Mouse (Mus musculus): ENCODE results near the gene Flywch1. TPM values are rescaled to one million over a fixed set of nuclear protein-coding genes. Genes with fewer than 3 reads are reported as not detected.

Flywch1 gene
- polyA plus RNA-seq, 1 experiment from 2014 or later: 62.9 TPM

GRCm38 (mm10) chr17:23788973-23789372, 17.6 kb upstream of the Flywch1 start:
- Histone ChIP-seq H3K4me1 (ENCODE audit: control insufficient read depth, insufficient read depth, low read length) (peaks cover 19% of the 10 kb centered on the region), H3K4me2 (ENCODE audit: low read depth, low read length) (no peak overlapping the region), H3K27ac (replicated peaks; ENCODE audit: low read depth, low read length) (no peak overlapping the region), H3K36me3 (ENCODE audit: control insufficient read depth, insufficient read depth, low read length) (no peaks in the 10 kb centered on the region), H3K9me3 (ENCODE audit: control insufficient read depth, low read length) (no peaks in the 10 kb centered on the region), H3K9ac (ENCODE audit: low read depth, low read length) (no peak overlapping the region), H3K27me3 (replicated peaks; ENCODE audit: control insufficient read depth, insufficient read depth, low read length) (no peaks in the 10 kb centered on the region), H3K4me3 (ENCODE audit: low read depth, low read length) (no peak overlapping the region)
- WGBS: 89% methylated on average over 4 of the region's 4 CpGs
- ATAC-seq (ENCODE audit: low read depth) (no peak), DNase-seq (ENCODE audit: low spot score) (no peak)

DNA sequence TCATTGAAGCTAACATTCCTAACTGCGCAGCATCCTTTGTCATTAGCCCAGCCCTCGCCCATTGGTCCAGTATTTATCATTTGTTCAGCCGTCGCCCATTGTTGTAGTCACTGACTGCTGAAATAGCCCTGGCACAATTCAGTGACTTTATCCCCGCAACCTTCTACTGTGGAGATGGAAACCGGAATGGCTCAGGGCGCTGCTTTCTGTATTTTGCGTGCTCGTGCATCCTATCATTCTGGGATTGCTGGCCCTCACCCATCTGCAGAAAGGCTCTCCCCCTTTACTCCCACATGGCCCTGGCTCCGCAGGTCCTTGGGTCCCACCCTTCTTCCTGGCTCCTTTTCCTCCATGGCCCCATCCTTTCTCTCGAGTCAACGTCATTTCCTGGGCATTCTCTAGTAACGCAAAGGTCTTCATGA, 15.1 kb upstream of the Flywch1 start:
- H3K4me2 ChIP-seq (ENCODE audit: low read depth, low read length): peak overlapping the region; percentile 80
- 21% methylated on average over 13 of the region's 13 CpGs for WGBS

DNA sequence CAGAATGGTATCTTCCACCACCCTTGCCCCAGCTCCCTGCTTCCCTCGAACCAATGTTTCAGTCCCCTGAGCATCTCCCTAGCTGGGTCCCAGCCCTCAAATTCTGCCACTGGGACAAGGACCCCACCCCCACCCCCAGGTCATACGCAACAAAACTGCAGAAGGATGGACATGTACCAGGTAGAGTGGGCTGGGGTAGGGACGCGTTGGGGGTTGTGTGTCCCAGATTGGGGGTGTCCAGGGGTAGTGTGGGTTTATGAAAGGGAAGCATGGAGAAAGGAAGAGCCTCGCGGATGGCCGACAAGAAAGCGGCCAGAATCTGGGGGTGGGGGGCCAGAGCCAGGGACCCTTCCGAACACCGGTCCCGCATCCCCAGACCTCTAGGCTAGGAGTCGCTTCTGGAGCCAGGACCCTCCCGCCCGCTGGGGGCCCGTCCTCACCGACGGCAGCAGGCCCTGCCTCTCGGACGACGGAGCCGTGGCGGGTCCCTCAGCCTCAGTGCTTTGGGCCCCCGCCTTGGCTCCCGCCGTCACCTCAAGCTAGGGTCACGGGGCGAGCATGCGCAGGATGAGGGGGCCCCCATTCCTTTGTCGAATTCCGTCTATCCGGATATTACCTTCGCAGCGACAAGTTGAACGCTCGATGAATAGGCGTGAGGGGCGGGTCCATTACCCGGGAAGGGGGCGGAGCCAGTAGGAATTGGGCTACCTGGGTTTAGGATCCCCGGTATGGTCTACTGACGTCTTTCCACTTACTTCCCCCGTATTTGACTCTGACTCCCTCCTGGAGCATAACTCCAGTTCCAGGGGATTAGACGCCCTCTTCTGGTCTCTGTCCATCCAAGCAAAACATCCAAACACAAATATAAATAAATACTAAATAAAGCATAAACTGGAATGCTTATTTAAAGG, 14.4 kb upstream of the Flywch1 start, which contains the start of gene Flywch2:
Flywch2 (minus strand) TSS at position 521 of the 911 bp plus-strand sequence.
- H3K4me2 ChIP-seq (ENCODE audit: low read depth, low read length): peak within 1 kb of the TSS; percentile 80
- WGBS: 3% methylated on average over 36 of the region's 43 CpGs
- DNase-seq (ENCODE audit: low spot score): peak; percentile 93
- no peaks in the 10 kb centered on the region for H3K27me3 ChIP-seq (replicated peaks; ENCODE audit: control insufficient read depth, insufficient read depth, low read length)
- H3K9ac ChIP-seq (ENCODE audit: low read depth, low read length): peak within 1 kb of the TSS; percentile 75
- H3K4me3 ChIP-seq (ENCODE audit: low read depth, low read length): peak within 1 kb of the TSS; percentile 68
- H3K9me3 ChIP-seq (ENCODE audit: control insufficient read depth, low read length): no peaks in the 10 kb centered on the region
- ATAC-seq (ENCODE audit: low read depth): peak; percentile 90
- peaks cover 16% of the 10 kb centered on the region for H3K4me1 ChIP-seq (ENCODE audit: control insufficient read depth, insufficient read depth, low read length)
- no peaks in the 10 kb centered on the region for H3K36me3 ChIP-seq (ENCODE audit: control insufficient read depth, insufficient read depth, low read length)
- H3K27ac ChIP-seq (replicated peaks; ENCODE audit: low read depth, low read length): peak within 1 kb of the TSS; percentile 52

More for the DNA sequence above, 15.1 kb upstream of the Flywch1 start:
- Histone ChIP-seq H3K27me3 (replicated peaks; ENCODE audit: control insufficient read depth, insufficient read depth, low read length) (no peaks in the 10 kb centered on the region), H3K9me3 (ENCODE audit: control insufficient read depth, low read length) (no peaks in the 10 kb centered on the region), H3K27ac (replicated peaks; ENCODE audit: low read depth, low read length) (peak overlapping the region; percentile 52), H3K4me3 (ENCODE audit: low read depth, low read length) (peak overlapping the region; percentile 68), H3K4me1 (ENCODE audit: control insufficient read depth, insufficient read depth, low read length) (peaks cover 19% of the 10 kb centered on the region), H3K36me3 (ENCODE audit: control insufficient read depth, insufficient read depth, low read length) (no peaks in the 10 kb centered on the region), H3K9ac (ENCODE audit: low read depth, low read length) (peak overlapping the region; percentile 75)
- ATAC-seq (ENCODE audit: low read depth) (peak; percentile 23; the same call in 1 of the 2 replicates), DNase-seq (ENCODE audit: low spot score) (peak; percentile 24)

DNA sequence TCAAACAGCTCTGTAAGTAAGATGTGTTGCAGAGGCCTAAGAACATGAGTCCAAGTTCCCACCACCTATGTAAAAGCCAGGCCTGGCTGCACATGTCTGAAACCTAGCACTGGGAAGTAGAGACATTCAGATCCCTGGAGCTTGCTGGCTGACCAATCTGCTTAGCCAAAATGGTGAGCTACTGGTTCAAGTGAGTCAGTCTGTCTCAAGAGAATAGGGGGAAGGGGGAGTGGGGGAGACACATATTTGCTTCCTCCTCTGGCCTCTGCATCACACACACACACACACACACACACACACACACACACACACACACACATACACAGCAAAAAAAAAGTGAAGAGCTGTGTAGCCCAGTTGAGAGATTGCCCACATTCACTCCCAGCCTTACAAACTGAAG, 11.9 kb upstream of the Flywch1 start:
- no peaks in the 10 kb centered on the region for H3K27me3 ChIP-seq (replicated peaks; ENCODE audit: control insufficient read depth, insufficient read depth, low read length)
- no peak overlapping the region for H3K4me2 ChIP-seq (ENCODE audit: low read depth, low read length)
- ATAC-seq (ENCODE audit: low read depth): no peak
- DNase-seq (ENCODE audit: low spot score): no peak
- peaks cover 7% of the 10 kb centered on the region; the same call in 1 of the 2 replicates for H3K4me1 ChIP-seq (ENCODE audit: control insufficient read depth, insufficient read depth, low read length)
- H3K27ac ChIP-seq (replicated peaks; ENCODE audit: low read depth, low read length): no peak overlapping the region
- no peaks in the 10 kb centered on the region for H3K9me3 ChIP-seq (ENCODE audit: control insufficient read depth, low read length)
- H3K4me3 ChIP-seq (ENCODE audit: low read depth, low read length): no peak overlapping the region
- no peak overlapping the region for H3K9ac ChIP-seq (ENCODE audit: low read depth, low read length)
- H3K36me3 ChIP-seq (ENCODE audit: control insufficient read depth, insufficient read depth, low read length): no peaks in the 10 kb centered on the region

DNA sequence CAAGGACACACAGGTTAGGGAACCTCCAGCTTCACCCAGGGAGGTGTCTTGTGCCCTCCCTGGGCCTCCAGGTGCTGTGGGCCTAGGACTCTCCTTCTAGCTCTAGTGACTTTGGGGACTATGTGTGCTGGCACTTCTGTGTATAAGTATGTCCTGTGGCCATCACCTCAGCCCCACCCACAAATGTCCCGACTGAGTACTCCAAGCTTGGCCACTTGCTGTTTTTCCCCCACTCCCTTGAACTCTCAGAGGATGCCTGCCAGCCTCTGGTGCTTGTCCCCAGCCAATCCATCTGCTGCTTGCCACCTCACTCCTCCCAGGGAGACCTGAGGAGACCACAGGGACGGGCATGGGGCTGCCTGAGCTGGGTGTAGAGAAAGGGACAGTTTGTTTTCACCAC, 7.0 kb upstream of the Flywch1 start:
- ATAC-seq (ENCODE audit: low read depth) (no peak), DNase-seq (ENCODE audit: low spot score) (no peak)
- Histone ChIP-seq H3K27ac (replicated peaks; ENCODE audit: low read depth, low read length) (no peak overlapping the region), H3K36me3 (ENCODE audit: control insufficient read depth, insufficient read depth, low read length) (no peaks in the 10 kb centered on the region), H3K27me3 (replicated peaks; ENCODE audit: control insufficient read depth, insufficient read depth, low read length) (no peaks in the 10 kb centered on the region), H3K9me3 (ENCODE audit: control insufficient read depth, low read length) (no peaks in the 10 kb centered on the region), H3K4me1 (ENCODE audit: control insufficient read depth, insufficient read depth, low read length) (no peaks in the 10 kb centered on the region), H3K9ac (ENCODE audit: low read depth, low read length) (no peak overlapping the region), H3K4me3 (ENCODE audit: low read depth, low read length) (no peak overlapping the region), H3K4me2 (ENCODE audit: low read depth, low read length) (no peak overlapping the region)
- WGBS: 54% methylated on average over 2 of the region's 2 CpGs

- no peak for ATAC-seq (ENCODE audit: low read depth)
These were observed 5.7 kb upstream of the Flywch1 start for GRCm38 (mm10) chr17:23777141-23777540.

GRCm38 (mm10) chr17:23776216-23776615, 4.8 kb upstream of the Flywch1 start:
- DNase-seq (ENCODE audit: low spot score) (no peak), ATAC-seq (ENCODE audit: low read depth) (no peak)
- H3K4me2 ChIP-seq (ENCODE audit: low read depth, low read length): no peak overlapping the region
- no peaks in the 10 kb centered on the region for H3K27me3 ChIP-seq (replicated peaks; ENCODE audit: control insufficient read depth, insufficient read depth, low read length)
- H3K27ac ChIP-seq (replicated peaks; ENCODE audit: low read depth, low read length): no peak overlapping the region
- H3K4me3 ChIP-seq (ENCODE audit: low read depth, low read length): no peak overlapping the region
- WGBS: 71% methylated on average over 10 of the region's 10 CpGs
- H3K36me3 ChIP-seq (ENCODE audit: control insufficient read depth, insufficient read depth, low read length): no peaks in the 10 kb centered on the region
- no peaks in the 10 kb centered on the region for H3K4me1 ChIP-seq (ENCODE audit: control insufficient read depth, insufficient read depth, low read length)
- H3K9me3 ChIP-seq (ENCODE audit: control insufficient read depth, low read length): no peaks in the 10 kb centered on the region
- no peak overlapping the region for H3K9ac ChIP-seq (ENCODE audit: low read depth, low read length)

More at GRCm38 (mm10) chr17:23777141-23777540, 5.7 kb upstream of the Flywch1 start:
- no peaks in the 10 kb centered on the region for H3K36me3 ChIP-seq (ENCODE audit: control insufficient read depth, insufficient read depth, low read length)
- no peak overlapping the region for H3K9ac ChIP-seq (ENCODE audit: low read depth, low read length)
- 67% methylated on average over 2 of the region's 2 CpGs for WGBS
- H3K4me2 ChIP-seq (ENCODE audit: low read depth, low read length): no peak overlapping the region
- H3K4me1 ChIP-seq (ENCODE audit: control insufficient read depth, insufficient read depth, low read length): no peaks in the 10 kb centered on the region
- H3K4me3 ChIP-seq (ENCODE audit: low read depth, low read length): no peak overlapping the region
- no peak overlapping the region for H3K27ac ChIP-seq (replicated peaks; ENCODE audit: low read depth, low read length)
- H3K27me3 ChIP-seq (replicated peaks; ENCODE audit: control insufficient read depth, insufficient read depth, low read length): no peaks in the 10 kb centered on the region
- DNase-seq (ENCODE audit: low spot score): no peak
- no peaks in the 10 kb centered on the region for H3K9me3 ChIP-seq (ENCODE audit: control insufficient read depth, low read length)

DNA sequence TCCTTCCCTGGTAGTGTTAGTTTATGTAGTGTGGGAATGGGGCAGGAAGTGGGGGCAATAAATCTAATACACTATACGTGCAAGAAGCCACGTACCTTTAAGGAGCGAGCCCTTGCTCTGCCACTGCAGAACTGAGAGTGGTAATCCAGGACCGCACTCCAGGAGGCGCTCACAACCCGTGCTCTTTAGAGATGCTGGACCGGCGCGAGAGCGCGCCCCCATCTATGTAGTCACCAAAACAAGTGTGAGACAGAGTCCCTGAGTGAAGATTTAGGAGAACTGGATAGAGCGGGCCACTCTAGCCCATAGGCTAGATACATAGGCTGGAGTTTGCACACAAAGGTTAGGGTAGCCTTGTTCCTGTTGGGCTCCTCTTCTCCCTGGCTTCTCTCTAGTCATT, 2.7 kb upstream of the Flywch1 start:
- H3K4me2 ChIP-seq (ENCODE audit: low read depth, low read length): no peak overlapping the region
- no peak overlapping the region for H3K9ac ChIP-seq (ENCODE audit: low read depth, low read length)
- DNase-seq (ENCODE audit: low spot score): peak; percentile 85
- no peaks in the 10 kb centered on the region for H3K36me3 ChIP-seq (ENCODE audit: control insufficient read depth, insufficient read depth, low read length)
- H3K27me3 ChIP-seq (replicated peaks; ENCODE audit: control insufficient read depth, insufficient read depth, low read length): no peaks in the 10 kb centered on the region
- ATAC-seq (ENCODE audit: low read depth): peak; percentile 44
- H3K4me3 ChIP-seq (ENCODE audit: low read depth, low read length): no peak overlapping the region
- peaks cover 10% of the 10 kb centered on the region; the same call in 1 of the 2 replicates for H3K4me1 ChIP-seq (ENCODE audit: control insufficient read depth, insufficient read depth, low read length)
- no peaks in the 10 kb centered on the region for H3K9me3 ChIP-seq (ENCODE audit: control insufficient read depth, low read length)
- WGBS: 6% methylated on average over 12 of the region's 12 CpGs
- H3K27ac ChIP-seq (replicated peaks; ENCODE audit: low read depth, low read length): no peak overlapping the region

Data from embryonic facial prominence, embryonic 14.5 days (tissue).